Mouse (Mus musculus) CD8-positive naive resting alpha-beta T cell, adult 57 days (primary cell): ENCODE results near the gene Pcbd1. TPM values are rescaled to one million over a fixed set of nuclear protein-coding genes. Genes with fewer than 3 reads are reported as not detected.

Experiments
- total RNA-seq: library from RNA; stranded (reverse); gene quantifications from one replicate; pipeline ENCODE4 v1.2.4, GENCODE M21; 2023

The Pcbd1 gene
- not detected for total RNA-seq

GRCm38 (mm10) chr10:61089170-61090142, at the start of gene Pcbd1:
Gene Pcbd1 (plus strand): TSS chr10:61089331.

Other genes starting within 250 kb of the Pcbd1 start
- 44.9 TPM for gene Sgpl1, start 58.4 kb downstream of the Pcbd1 start, total RNA-seq
- gene Tbata, start 82.6 kb downstream of the Pcbd1 start, total RNA-seq: not detected
- 2.6 TPM for gene Adamts14, start 184.1 kb downstream of the Pcbd1 start, total RNA-seq
- gene Prf1, start 208.5 kb downstream of the Pcbd1 start, total RNA-seq: 82.3 TPM